Mouse (Mus musculus) ES-E14 (cell line): ENCODE measurements around the gene Hibch.

ENCODE experiments used
- CHD2 ChIP-seq: IDR thresholded peaks from 2 replicates; pipeline ENCODE4 v1.6.1; 2014; ENCODE audit warnings: mild to moderate bottlenecking, low read depth, low read length, inconsistent platforms
- HCFC1 ChIP-seq: IDR thresholded peaks from 2 replicates; pipeline ENCODE4 v1.6.1; 2012; ENCODE audit warnings: low read length, inconsistent platforms, borderline replicate concordance; ENCODE audit not compliant: insufficient read depth
- ZC3H11A ChIP-seq: IDR thresholded peaks from 2 replicates; pipeline ENCODE4 v1.6.1; 2012; ENCODE audit warnings: low read depth, mild to moderate bottlenecking, inconsistent platforms, low read length, borderline replicate concordance
- ZNF384 ChIP-seq: IDR thresholded peaks from 2 replicates; pipeline ENCODE4 v1.6.1; 2012; ENCODE audit warnings: low read depth, low read length, inconsistent platforms

DNA sequence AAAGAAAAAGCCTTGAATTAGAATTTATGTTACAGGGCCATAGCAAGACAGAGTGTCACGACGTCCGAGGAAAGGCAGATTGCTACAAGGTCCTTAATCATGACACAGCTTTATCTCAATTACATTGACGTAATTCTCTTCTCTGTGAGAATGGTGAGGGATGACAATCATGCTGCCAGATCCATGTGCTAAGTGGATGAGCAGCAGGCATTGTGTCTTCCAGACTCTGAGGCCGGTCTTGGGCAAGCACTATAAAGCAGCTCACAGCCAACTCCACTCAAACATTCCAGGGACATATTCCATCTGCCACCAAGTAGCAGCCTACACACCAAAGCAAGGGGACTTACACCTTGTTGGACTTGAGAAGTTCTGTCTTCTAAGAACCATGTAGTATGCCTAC, 45.0 kb upstream of the Hibch start:
- no peak for TF ChIP-seq HCFC1
- no peak for TF ChIP-seq ZNF384
- TF ChIP-seq CHD2: no peak
- TF ChIP-seq ZC3H11A: no peak
